Mouse (Mus musculus): ENCODE results near the gene Nkd2. TPM values are rescaled to one million over a fixed set of nuclear protein-coding genes. Genes with fewer than 3 reads are reported as not detected.

The Nkd2 gene
- total and polyA plus RNA-seq, 3 experiments: not detected

DNA sequence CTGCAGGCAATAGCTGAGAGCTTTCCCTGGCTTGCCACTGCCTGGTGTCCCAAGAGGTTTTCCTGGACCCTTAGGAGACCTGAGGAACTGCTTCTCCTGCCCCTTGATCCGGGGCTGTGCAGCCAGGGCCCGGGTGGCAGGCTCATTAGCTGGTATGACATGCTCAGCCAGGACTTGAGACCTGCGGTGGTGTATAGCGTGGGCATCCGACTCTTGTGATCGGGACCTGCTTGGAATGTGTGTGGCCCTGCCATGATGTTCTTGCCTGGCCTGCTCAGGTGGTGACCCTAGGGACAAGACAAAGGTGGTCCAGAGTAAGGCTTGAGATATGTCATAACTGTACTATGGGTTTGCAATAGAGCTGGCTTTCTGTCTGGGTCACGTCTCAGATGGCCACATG lies 26.2 kb downstream of the Nkd2 start:
- Histone ChIP-seq H3K36me3 (replicated peaks in 1 of 2; ENCODE audit: control insufficient read depth in 1 of 2, insufficient read depth in 1 of 2, low read length in 1 of 2) (no peaks in the 10 kb centered on the region), H3K9me3 (replicated peaks; ENCODE audit: low read length) (no peaks in the 10 kb centered on the region), H3K27ac (ENCODE audit: insufficient read depth, low read depth) (no peak overlapping the region), H3K4me3 (replicated peaks in 1 of 3; ENCODE audit: low read depth in 2 of 3, low read length in 2 of 3, poor library complexity in 1 of 3) (no peak overlapping the region), H3K4me1 (ENCODE audit: control insufficient read depth in 1 of 2, insufficient read depth in 2 of 2) (peaks cover 0 to 6% of the 10 kb centered on the region in 2 experiments; a peak in 2 of 4 replicates), H3K27me3 (replicated peaks) (no peaks in the 10 kb centered on the region), H3K79me2 (replicated peaks; ENCODE audit: control insufficient read depth, extremely low read depth, insufficient read depth, poor library complexity, severe bottlenecking) (no peaks in the 10 kb centered on the region), H3K4me2 (ENCODE audit: insufficient read depth, low read depth, poor library complexity, severe bottlenecking) (no peak overlapping the region), H3K9ac (ENCODE audit: insufficient read depth, low read depth) (no peak overlapping the region)
- dilution Hi-C loops (cut with MboI; ENCODE audit: extremely low pct_ligation_motif_present, extremely low pct_unique_long_range_greater_than_20kb, low sequenced_read_pairs) (no loop called here), in situ Hi-C loops (cut with MboI; ENCODE audit: low pct_ligation_motif_present, low pct_unique_long_range_greater_than_20kb, low sequenced_read_pairs) (loop anchor here (10.0 kb wide), 1 partner anchor 96 kb away; no protein-coding TSS in a partner anchor)
- DNase-seq (ENCODE audit: extremely low read depth): no peak
- TF ChIP-seq HCFC1 (IDR thresholded peaks at IDR 0.05; ENCODE audit: low read depth, low read length) (no peak), GABPA (IDR thresholded peaks at IDR 0.05; ENCODE audit: insufficient replicate concordance, low read depth, low read length) (no peak), CHD2 (IDR thresholded peaks at IDR 0.05; ENCODE audit: low read length) (no peak), USF1 (IDR thresholded peaks at IDR 0.05; ENCODE audit: low read depth, low read length) (no peak), MYC (IDR thresholded peaks at IDR 0.05; ENCODE audit: low read depth, low read length) (no peak), MAZ (IDR thresholded peaks at IDR 0.05; ENCODE audit: low read depth, low read length) (no peak), MAFK (IDR thresholded peaks at IDR 0.05; ENCODE audit: insufficient replicate concordance, low read length) (no peak), ELF1 (IDR thresholded peaks at IDR 0.05; ENCODE audit: low read depth, low read length) (no peak), CTCF (conservative IDR thresholded peaks at IDR 0.05 in 1 of 2, IDR thresholded peaks at IDR 0.05 in 1 of 2; ENCODE audit: low read depth in 2 of 2, low read length in 2 of 2) (no peak), PAX5 (IDR thresholded peaks at IDR 0.05; ENCODE audit: low read length) (no peak), POLR2AphosphoS2 (IDR thresholded peaks at IDR 0.05; ENCODE audit: low read depth, low read length) (no peak), SIN3A (IDR thresholded peaks at IDR 0.05; ENCODE audit: low read length) (no peak), ZKSCAN1 (IDR thresholded peaks at IDR 0.05; ENCODE audit: borderline replicate concordance, low read depth, low read length) (no peak), EP300 (IDR thresholded peaks at IDR 0.05; ENCODE audit: low read length) (no peak), ETS1 (conservative IDR thresholded peaks at IDR 0.05; ENCODE audit: low read depth, low read length) (no peak), ZMIZ1 (IDR thresholded peaks at IDR 0.05; ENCODE audit: low read depth, low read length) (no peak), TCF12 (IDR thresholded peaks at IDR 0.05; ENCODE audit: low read depth, low read length) (no peak), TBP (conservative IDR thresholded peaks at IDR 0.05; ENCODE audit: low read depth, low read length) (no peak), USF2 (conservative IDR thresholded peaks at IDR 0.05; ENCODE audit: low read depth, low read length) (no peak), SMC3 (IDR thresholded peaks at IDR 0.05; ENCODE audit: low read depth, low read length) (no peak)

- Histone ChIP-seq H3K36me3 (replicated peaks in 1 of 2; ENCODE audit: control insufficient read depth in 1 of 2, insufficient read depth in 1 of 2, low read length in 1 of 2) (peaks cover 0 to 13% of the 10 kb centered on the region in 2 experiments), H3K4me3 (replicated peaks in 1 of 3; ENCODE audit: low read depth in 2 of 3, low read length in 2 of 3, poor library complexity in 1 of 3) (no peak overlapping the region), H3K4me2 (ENCODE audit: insufficient read depth, low read depth, poor library complexity, severe bottlenecking) (no peak overlapping the region), H3K27me3 (replicated peaks) (no peaks in the 10 kb centered on the region), H3K79me2 (replicated peaks; ENCODE audit: control insufficient read depth, extremely low read depth, insufficient read depth, poor library complexity, severe bottlenecking) (no peaks in the 10 kb centered on the region), H3K4me1 (ENCODE audit: control insufficient read depth in 1 of 2, insufficient read depth in 2 of 2) (peaks cover 0 to 6% of the 10 kb centered on the region in 2 experiments; a peak in 2 of 4 replicates), H3K9me3 (replicated peaks; ENCODE audit: low read length) (no peaks in the 10 kb centered on the region), H3K27ac (ENCODE audit: insufficient read depth, low read depth) (no peak overlapping the region), H3K9ac (ENCODE audit: insufficient read depth, low read depth) (no peak overlapping the region)
- no peak for DNase-seq (ENCODE audit: extremely low read depth)
- TF ChIP-seq MAZ (IDR thresholded peaks at IDR 0.05; ENCODE audit: low read depth, low read length) (no peak), SIN3A (IDR thresholded peaks at IDR 0.05; ENCODE audit: low read length) (no peak), MXI1 (IDR thresholded peaks at IDR 0.05; ENCODE audit: low read depth, low read length) (no peak), RCOR1 (conservative IDR thresholded peaks at IDR 0.05; ENCODE audit: low read depth, low read length) (no peak)
- in situ Hi-C loops (cut with MboI; ENCODE audit: low pct_ligation_motif_present, low pct_unique_long_range_greater_than_20kb, low sequenced_read_pairs) (no loop called here), dilution Hi-C loops (cut with MboI; ENCODE audit: extremely low pct_ligation_motif_present, extremely low pct_unique_long_range_greater_than_20kb, low sequenced_read_pairs) (no loop called here)
Measured at GRCm38 (mm10) chr13:73818921-73819320, 28.5 kb downstream of the Nkd2 start.
